Mouse (Mus musculus) cerebellum, adult 2 months (tissue): Measurements from ENCODE around the gene 9530077C05Rik.

ENCODE experiments used
- CTCF ChIP-seq: fragments of 200-500 bp; IDR thresholded peaks from 2 replicates; pipeline ENCODE4 v1.5.1; 2011; ENCODE audit warnings: low read depth, mild to moderate bottlenecking, control low read depth, low read length, moderate library complexity, borderline replicate concordance; ENCODE audit not compliant: insufficient read depth
- POLR2A ChIP-seq: fragments of 200-500 bp; IDR thresholded peaks from 2 replicates; pipeline ENCODE4 v1.6.1; 2011; ENCODE audit warnings: low read length, control low read depth, borderline replicate concordance; ENCODE audit not compliant: insufficient read depth

- TF ChIP-seq POLR2A (no peak), CTCF (no peak)
Measured at GRCm38 (mm10) chr9:22376086-22376485, 35.2 kb upstream of the 9530077C05Rik start.
